Mouse (Mus musculus) gastrocnemius, postnatal 4 days (tissue): ENCODE measurements around the gene Cops6. TPM values are rescaled to one million over a fixed set of nuclear protein-coding genes. Genes with fewer than 3 reads are reported as not detected.
A peak's percentile ranks its signal among the peaks of the same experiment; 100 is the strongest.

Experiments
- DNase-seq, 2 experiments: peaks; one replicate each; pipeline ENCODE4 v3.0.0; 2021 to 2022; ENCODE audit warnings: low spot score in 2 of 2, mixed read lengths in 2 of 2
- microRNA-seq: library from miRNA; unstranded; fragments of <30 nt; microRNA quantifications from one replicate; pipeline ENCODE4 v1.2.0, GENCODE M21; 2021
- total RNA-seq, 2 experiments: library from RNA; stranded (reverse); gene quantifications; 2 replicates each; pipeline ENCODE4 v1.2.3; 2021

Cops6 gene
- total RNA-seq, 2 experiments from 2014 or later = 141 to 142 TPM

DNA sequence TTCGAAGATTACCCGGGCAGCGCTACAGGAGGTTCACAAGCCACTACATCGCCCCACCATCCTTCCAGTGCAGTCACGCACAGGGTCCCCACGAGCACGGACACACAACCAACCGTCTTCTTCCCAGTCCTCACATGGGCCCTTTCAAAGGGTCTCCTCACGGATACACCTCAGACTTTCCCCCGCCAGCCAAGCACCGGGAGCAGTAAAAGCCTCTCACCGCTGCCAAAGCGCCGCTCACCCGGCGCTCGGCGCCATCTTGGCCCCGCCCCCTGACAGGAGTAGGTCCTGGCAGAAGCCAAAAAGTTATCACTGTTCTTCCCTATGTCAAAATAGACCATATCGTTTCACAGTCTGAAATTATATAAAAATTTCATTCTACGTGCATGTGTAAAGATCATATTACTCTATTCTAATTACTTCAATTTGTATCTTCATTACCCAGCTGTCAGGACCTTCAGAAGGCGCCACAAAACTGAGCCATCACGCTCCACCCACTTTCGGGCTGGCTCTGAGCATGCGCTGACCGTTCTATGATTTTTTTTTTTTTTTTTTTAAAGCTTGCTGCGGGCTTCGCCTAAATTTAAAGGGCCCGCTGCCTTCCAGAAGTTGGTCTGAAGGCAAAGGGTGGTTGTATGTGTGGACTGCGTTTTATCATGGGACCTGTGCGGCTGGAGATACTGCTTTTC, 26.2 kb downstream of the Cops6 start, which contains the start of the genes Taf6 and Cnpy4:
Gene Taf6 (minus strand): TSS at position 502 of the 689 bp plus-strand sequence.
Gene Cnpy4 (plus strand): TSS at position 536 of the 689 bp plus-strand sequence.
- peak; percentile 66 to 85 for DNase-seq

DNA sequence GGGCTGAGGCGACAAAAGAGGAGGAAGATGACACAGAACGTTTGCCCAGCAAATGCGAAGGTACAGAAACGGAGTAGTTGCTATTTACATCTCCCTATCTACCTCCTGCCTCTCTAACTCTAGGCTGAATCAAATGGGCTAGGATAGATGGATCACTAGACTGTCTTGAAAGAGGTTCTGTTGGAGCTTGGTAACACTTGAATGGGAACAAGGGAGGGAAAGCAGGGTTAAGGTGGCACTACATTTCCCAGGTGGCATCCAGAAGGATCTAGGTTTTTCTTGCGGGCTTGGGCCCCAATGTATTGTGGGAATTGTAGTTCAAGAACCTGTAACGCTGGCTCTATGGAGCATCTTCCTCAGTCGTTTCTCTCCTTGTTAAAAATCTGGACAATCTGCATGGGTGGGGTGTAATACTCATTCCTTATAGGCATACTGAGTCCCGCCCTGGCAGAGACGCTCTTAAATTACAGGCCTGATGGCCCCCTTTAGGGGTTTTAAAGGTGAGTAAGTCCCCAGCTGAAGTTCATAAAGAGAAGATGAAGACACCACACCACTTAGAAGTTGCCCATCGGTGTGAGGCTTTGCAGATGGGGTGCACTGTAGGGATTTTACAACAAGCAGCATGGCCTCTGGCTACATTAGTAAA, 26.9 kb downstream of the Cops6 start:
- DNase-seq = peak in 1 of 2 experiments; percentile 64

- DNase-seq = peak; percentile 47 to 80
Measured at GRCm38 (mm10) chr5:138193771-138194727, 33.2 kb downstream of the Cops6 start, which contains the start of gene Mblac1. TSS of gene Mblac1 (plus strand) at chr5:138194314.

DNA sequence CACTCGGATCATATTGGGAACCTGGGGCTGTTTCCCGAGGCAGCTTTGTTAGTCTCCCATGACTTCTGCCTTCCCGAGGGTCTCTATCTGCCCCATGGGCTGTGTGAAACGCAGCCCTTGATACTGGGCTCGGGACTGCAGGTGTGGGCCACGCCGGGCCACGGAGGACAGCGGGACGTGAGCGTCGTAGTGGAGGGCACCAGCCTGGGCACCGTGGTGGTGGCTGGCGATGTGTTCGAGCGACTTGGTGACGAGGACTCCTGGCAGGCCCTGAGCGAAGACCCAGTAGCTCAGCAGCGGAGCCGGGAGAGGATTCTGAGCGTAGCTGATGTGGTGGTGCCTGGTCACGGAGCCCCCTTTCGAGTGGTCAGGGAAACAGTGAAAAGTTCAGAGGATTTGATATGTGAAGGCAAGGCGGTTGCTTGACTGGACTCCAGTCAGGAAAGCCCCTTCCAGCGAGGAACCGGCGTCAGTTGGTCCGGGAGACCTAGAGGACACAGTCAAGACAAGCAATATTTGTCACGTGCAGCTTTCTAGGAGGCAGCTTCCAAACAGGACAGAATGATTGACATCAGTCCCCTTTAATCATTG, 34.0 kb downstream of the Cops6 start:
- DNase-seq = peak in 1 of 2 experiments; percentile 44

- no peak for DNase-seq
Measured at GRCm38 (mm10) chr5:138195463-138195862, 34.6 kb downstream of the Cops6 start.

DNA sequence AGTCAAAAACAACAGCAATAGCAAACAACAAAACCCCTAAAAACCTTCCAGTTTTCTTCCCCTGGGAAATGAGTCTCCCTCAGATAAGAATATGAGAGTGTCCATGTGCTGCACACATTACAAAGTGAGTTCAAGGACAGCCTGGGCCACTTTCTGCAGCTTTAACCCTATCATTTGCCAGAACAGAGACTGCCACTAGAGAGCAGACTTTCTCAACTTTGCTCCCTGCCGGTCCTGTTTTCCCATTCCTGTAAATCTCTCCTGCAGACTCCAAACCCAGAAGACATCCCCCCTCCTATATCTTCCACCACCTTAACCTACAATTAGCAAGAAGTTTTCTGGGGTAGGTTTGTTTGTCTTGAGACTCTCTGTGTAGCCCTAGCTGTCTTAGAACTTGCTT, 38.7 kb downstream of the Cops6 start:
- no peak for DNase-seq

DNA sequence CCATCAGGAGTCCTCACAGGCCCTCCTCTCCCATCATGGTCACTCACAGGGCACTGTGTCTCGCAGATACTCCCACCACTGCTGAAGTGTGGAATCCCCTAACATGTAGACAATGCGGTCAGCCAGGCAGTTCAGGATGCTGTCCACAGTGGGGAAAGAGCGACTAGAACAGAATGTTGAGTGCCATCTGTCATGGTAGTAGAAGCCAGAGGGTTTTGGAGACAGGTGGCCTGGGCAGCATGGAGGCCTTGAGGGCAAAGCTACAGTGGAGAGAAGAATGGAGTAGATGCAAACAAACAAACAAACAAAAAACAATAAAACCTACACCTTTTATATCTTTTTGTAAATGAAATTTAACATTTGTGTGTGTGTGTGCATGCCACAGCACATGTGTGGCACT, 41.2 kb downstream of the Cops6 start:
- no peak for DNase-seq

DNA sequence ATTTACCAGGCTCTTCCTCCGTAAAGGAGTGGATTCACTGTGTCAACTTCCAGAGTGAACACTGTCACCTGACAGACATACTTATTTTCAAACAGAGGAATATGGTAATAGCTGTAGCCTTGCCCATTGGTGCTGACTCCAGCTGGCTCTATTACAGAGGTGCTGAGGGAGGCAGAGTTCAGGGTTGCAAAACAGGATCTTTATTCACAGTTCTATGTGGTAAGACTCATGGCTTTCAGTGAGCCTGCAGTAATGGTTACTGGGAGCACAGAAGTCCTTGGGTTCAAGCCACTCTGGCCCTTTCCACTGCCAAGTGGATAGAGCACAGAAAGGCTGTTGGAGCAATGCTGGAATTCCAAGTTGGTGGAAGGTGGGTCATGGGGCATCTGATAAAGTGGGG, 46.4 kb downstream of the Cops6 start:
- no peak for DNase-seq

DNA sequence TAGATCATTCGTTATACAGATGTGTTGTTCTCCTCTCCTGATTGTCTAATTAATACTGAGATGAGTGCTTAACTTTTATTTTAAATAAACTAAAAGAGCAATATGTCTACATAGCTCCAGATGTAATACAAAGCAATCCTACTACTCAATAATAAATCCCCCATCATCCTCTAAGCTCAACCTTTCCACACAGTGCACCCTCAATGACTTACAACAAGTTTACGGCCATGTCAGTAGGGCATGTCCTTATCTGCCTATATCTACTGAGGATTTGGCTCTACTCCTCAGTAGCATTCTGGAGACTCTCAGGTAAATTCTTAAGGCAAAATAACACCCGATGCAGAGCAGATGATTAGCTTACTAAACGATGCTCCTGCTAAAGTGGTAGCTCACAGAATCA, 47.0 kb downstream of the Cops6 start:
- DNase-seq = no peak

Small RNA genes within 50 kb of the gene (microRNA-seq; reads per million reads assigned to microRNA genes)
- gene Mir106b (675 reads per million, percentile 71 among the genes with 10 or more reads in this experiment), gene Mir25 (350 reads per million, percentile 61 among the genes with 10 or more reads in this experiment), gene Mir93 (1,424 reads per million, percentile 79 among the genes with 10 or more reads in this experiment)

Other genes with a start within 250 kb of the Cops6 start
- gene Cyp3a13, start 239.5 kb upstream of the Cops6 start, total RNA-seq = under 1 TPM in 1 of 2 experiments, not detected in 1; 0.10 TPM
- 10 to 100 TPM in 1 of 2 experiments, 1 to 10 TPM in 1; 8.1 to 10.3 TPM for gene Gjc3, start 198.0 kb upstream of the Cops6 start, total RNA-seq
- gene Azgp1, start 179.6 kb upstream of the Cops6 start, total RNA-seq = 1 to 10 TPM in 1 of 2 experiments, under 1 TPM in 1; 0.37 to 1.2 TPM
- gene Smok3a, start 139.8 kb upstream of the Cops6 start, total RNA-seq = not detected
- gene Smok3b, start 139.6 kb upstream of the Cops6 start, total RNA-seq = not detected
- not detected for gene Smok3c, start 107.9 kb upstream of the Cops6 start, total RNA-seq
- 10 to 100 TPM; 18.7 to 19.4 TPM for gene Zkscan1, start 76.0 kb upstream of the Cops6 start, total RNA-seq
- gene Zscan21, start 44.2 kb upstream of the Cops6 start, total RNA-seq = 10 to 100 TPM; 19.6 to 23.0 TPM
- 10 to 100 TPM in 1 of 2 experiments, 1 to 10 TPM in 1; 9.9 to 10.3 TPM for gene Zfp113, start 5.3 kb upstream of the Cops6 start, total RNA-seq
- gene Ap4m1, start 10.9 kb downstream of the Cops6 start, total RNA-seq = 10 to 100 TPM; 22.1 to 24.1 TPM
- 10 to 100 TPM; 48.6 to 51.9 TPM for gene Mcm7, start 11.4 kb downstream of the Cops6 start, total RNA-seq
- 10 to 100 TPM; 31.0 to 33.6 TPM for gene Taf6, start 26.4 kb downstream of the Cops6 start, total RNA-seq
- 10 to 100 TPM; 18.9 to 19.9 TPM for gene Cnpy4, start 26.4 kb downstream of the Cops6 start, total RNA-seq
- gene Mblac1, start 33.2 kb downstream of the Cops6 start, total RNA-seq = 1 to 10 TPM; 5.6 to 5.7 TPM
- gene Nxpe5, start 64.8 kb downstream of the Cops6 start, total RNA-seq = 1 to 10 TPM; 2.3 to 2.4 TPM
- 10 to 100 TPM; 52.9 to 54.9 TPM for gene Lamtor4, start 94.4 kb downstream of the Cops6 start, total RNA-seq
- 1 to 10 TPM; 8.0 to 9.5 TPM for gene BC037034, start 103.0 kb downstream of the Cops6 start, total RNA-seq
- under 1 TPM; 0.36 to 0.69 TPM for gene Gal3st4, start 111.8 kb downstream of the Cops6 start, total RNA-seq
- gene Gm43720, start 118.9 kb downstream of the Cops6 start, total RNA-seq = not detected
- gene Gpc2, start 118.9 kb downstream of the Cops6 start, total RNA-seq = 1 to 10 TPM; 1.7 to 3.0 TPM
- 1 to 10 TPM in 1 of 2 experiments, under 1 TPM in 1; 0.54 to 1.4 TPM for gene Stag3, start 119.2 kb downstream of the Cops6 start, total RNA-seq
- not detected for gene Pvrig, start 180.9 kb downstream of the Cops6 start, total RNA-seq